Mouse (Mus musculus): ENCODE data around the gene Ecm2. TPM values are rescaled to one million over a fixed set of nuclear protein-coding genes. Genes with fewer than 3 reads are reported as not detected.
A peak's percentile ranks its signal among the peaks of the same experiment; 100 is the strongest.

The Ecm2 gene
- total RNA-seq (2014; fragmentation: Nextera tagmentation), result 0.17 TPM in 1 of 2 replicates, not detected in the other
- total RNA-seq (2017), result 0.26 TPM in 1 of 2 replicates, not detected in the other

DNA sequence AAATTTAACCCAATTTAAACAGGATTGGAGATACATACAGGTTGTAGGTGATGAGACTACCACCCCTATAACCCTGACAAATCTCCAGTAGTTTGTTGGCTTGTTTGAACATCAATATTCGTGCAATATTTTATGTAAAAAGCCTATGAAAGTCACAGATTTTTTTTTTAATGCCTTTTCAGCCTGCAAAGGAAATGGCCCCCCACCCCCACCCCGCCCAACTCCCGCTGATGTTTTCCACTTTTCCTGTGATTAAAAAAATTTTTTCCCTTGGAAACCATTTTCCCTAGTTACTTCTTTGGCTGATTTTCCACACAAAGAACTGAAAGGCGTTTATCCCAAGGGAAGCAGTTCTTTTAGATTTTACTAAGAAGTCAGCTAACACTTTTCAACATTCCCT, at the start of gene Ecm2:
Gene Ecm2 (plus strand): TSS at position 301 of the 400 bp plus-strand sequence.
- no peak for ATAC-seq (replicated peaks; ENCODE audit: poor library complexity, severe bottlenecking)

DNA sequence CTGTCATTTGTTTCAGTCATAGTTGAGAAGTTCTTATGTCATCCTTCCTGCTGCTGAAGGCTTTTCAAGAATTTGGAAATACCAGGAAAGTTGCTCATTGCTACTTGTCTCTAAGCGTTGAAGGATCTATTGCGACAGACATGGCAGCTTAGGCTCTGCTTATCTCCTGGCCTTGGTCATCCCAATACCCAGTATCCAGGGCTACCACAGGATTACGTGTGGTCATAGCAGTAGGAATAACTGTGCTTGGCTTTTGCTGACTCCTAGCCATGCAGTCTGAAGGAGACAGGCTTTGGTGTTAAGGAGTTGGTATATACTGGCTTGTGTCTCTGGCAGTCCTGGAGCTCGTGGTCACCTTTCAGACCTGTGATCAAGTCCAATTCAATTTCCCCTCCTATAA, 44.3 kb upstream of the Ecm2 start:
- peak; percentile 30; the same call in 1 of the 2 replicates for ATAC-seq (replicated peaks; ENCODE audit: poor library complexity, severe bottlenecking)

DNA sequence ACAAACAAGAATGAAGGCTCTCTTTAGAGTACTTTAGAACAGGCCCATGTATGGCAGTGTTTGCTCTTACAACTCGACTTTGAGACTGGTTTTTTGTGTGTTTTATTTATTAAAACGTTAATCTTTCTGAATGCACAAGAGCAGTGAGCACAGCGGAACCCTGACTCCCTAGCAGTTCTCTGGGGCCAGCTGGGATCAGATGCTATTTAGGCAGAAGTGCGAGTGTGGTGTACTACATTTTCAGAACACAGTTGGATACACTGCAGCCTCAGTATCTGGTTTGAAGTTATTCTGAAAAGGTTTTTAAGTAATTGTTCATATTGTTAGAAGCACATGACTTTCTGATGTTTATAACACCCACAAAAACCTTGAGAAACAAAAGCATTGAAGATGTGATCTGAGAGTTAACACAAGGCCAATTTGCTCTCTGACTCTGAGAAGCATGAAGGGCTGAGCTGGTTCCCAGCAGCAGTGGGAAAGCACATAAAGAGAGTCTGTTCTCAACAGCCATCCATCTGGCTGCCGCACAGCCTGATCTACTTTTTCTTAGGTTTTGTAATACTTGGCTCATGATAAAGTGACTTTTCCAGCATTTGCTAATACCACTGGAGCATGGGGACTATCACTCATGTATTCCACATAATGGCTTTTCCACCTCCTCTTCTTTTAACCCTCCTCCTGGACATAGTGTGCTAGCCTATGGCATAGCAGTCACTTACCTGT, 43.8 kb upstream of the Ecm2 start:
- ATAC-seq (replicated peaks; ENCODE audit: poor library complexity, severe bottlenecking), result no peak

DNA sequence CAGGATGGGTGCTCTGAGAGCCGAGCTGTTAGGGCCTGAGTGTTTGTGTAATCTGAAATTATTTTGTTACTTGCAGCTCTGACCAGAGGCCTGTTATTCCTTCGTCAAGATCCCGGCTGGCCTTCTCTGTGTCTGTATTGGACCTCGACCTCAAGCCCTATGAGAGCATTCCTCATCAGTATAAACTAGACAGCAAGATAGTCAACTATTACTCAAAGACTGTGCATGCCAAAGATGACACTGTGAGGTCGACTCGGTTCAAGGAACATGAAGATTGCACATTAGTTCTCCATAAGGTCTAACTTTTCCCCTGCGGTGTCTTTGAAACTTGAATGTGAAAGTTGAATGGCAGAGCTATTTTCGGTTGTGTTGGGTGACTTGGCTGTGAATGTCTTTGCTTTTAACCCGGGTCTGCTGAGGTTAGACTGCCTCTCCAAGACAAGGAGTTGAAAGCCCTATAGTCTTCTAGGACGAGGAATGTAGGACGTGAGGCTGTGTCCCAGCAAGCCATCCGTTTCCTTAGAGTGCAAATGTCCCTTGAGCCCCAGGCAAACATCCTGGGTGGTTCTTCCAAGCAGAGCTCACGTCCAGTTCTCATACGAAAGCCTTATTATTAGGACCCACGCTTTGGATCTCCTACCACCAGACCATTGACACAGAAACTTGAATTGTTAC, 43.0 kb upstream of the Ecm2 start:
- no peak for ATAC-seq (replicated peaks; ENCODE audit: poor library complexity, severe bottlenecking)

DNA sequence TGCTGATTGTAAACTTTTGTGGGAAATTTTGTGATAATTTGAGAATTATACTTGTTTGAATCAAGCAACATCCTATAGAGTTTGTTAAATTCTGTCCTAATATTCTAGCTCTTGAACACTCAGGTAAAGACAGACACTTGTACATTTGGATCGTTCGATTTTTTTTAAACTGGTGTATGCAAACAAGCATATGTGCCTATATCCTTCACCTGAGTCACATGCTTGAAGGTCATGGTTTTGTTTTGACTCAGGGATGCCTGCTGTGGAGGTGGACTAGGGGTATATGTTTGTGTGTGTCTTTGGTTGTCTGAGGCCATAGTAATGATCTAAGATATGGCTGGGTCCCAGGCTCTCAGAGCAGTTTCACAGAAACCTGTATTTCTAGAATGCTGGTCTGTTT, 41.7 kb upstream of the Ecm2 start:
- no peak for ATAC-seq (replicated peaks; ENCODE audit: poor library complexity, severe bottlenecking)

DNA sequence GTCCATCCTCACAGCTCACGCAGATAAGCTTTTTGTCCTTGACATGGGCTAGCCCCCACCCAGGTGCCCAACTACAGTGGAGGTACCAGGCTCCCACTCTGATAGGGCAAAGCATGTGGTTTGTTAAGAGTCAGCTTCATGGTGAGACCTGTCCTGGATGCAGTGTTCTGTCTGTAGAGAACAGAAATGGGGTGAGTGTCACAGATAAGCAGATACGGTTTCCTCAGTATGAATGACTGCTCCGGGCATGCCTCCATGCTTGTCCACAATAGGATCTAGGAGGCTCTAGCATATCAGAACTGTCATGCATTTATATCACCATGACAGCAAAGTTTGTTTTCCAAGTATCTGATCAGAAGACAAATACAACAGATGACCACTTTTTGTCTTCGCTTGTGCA, 38.7 kb upstream of the Ecm2 start:
- no peak for ATAC-seq (replicated peaks; ENCODE audit: poor library complexity, severe bottlenecking)

DNA sequence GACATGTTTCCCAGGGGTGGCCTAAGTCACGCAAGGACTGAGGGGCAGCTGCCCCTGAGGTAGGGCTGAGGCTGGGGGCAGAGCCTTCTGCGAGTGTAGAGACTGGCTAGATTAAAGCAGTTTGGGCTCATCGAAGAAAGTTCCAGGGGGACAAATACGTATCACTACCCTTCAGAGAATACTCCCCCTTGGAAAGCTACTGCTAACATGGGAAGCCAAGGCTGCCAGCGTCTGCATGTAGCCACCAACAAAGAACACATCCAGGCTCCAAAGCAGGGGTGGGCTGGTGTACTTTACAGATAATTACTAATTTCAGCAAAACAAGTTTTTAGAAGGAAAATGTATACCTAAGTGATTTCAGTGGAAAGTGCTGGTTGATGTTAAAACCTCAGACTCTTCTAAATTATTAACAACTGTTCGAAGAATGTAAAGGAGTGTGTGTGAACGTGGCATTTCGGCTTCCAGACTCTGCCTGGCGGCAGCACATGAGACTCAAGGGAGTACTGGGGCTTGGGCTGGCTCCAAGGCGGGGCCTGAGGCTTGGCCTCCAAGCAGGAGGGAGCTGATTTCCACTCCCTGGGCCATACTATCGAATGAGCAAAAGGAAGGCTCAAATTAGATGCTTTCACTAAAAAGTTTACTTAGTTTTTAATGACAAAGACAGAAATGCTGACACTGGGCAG, 38.1 kb upstream of the Ecm2 start:
- ATAC-seq (replicated peaks; ENCODE audit: poor library complexity, severe bottlenecking), result no peak

DNA sequence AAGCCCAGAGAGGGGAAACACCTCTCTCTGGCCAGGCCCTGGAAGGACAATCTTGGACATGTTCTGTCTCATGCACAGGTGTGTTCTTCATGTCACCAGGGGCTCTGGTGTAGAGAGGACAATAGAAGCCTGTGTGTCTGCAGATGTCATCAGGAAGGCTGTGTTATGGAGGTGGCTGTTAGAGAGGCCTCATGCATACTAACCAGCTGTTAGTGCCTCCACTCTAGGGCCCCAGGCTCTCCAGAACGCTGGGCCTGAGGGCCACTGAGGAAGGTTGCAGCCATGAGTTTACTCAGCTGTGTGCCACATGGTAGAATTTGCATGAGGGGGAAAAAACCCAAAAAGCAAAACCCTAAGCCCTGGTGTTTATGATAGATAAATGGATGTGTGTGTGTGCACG, 37.0 kb upstream of the Ecm2 start:
- ATAC-seq (replicated peaks; ENCODE audit: poor library complexity, severe bottlenecking), result no peak

DNA sequence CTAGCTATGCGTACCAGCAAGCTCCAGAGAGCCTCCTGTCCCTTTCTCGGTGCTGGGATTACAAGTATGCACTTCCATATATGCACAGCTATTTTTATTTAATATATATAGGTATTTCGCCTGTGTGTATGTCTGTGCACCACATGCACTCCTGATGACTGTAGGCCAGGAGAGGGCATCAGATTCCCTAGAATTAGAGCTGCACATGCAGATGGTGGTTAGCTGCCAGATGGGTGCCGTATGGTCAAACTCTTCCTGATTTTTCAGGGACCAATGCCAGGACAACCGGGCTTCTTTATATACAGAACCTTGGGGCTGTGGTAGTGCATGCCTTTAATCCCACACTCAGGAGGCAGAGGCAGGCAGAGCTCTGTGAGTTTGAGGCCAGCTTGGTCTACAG, 35.6 kb upstream of the Ecm2 start:
- ATAC-seq (replicated peaks; ENCODE audit: poor library complexity, severe bottlenecking), result no peak

DNA sequence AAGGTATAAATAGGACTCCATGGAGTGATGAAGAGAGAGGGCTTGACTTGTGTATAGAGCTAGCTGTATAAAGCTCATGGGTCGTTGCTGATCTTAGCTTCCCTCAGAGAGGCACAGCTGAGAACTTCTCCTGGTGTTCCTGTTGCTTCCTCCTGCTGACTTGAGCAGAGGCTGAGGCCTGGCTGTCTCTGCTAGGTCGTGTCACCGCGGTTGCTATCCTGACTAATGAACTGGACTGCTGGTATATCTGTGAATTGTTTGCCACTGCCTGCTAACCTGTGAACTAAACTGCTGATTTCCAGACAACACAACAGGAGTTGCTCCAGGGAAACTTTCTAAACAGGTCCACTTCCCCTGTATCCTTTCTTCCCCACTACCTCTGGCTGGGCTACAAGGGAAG, 34.3 kb upstream of the Ecm2 start:
- ATAC-seq (replicated peaks; ENCODE audit: poor library complexity, severe bottlenecking), result no peak

DNA sequence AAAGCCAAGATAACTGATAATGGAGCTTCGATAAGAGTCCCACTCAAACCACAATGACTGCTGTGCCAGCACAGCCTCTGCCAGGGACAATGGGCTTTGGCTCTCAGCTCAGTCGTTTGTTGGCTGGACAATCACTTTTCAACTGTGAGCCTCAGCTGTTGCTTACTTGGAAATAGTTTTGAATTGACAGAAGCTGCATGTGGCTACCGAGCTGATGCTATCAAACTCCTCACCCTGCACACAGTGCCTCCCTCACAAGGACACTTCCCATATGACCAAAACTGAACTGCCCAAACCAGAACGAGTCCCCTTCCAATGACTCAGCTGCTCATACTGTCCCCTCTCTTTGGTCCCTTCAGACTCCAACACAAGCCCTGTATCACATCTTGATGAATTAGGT, 33.8 kb upstream of the Ecm2 start:
- no peak for ATAC-seq (replicated peaks; ENCODE audit: poor library complexity, severe bottlenecking)

DNA sequence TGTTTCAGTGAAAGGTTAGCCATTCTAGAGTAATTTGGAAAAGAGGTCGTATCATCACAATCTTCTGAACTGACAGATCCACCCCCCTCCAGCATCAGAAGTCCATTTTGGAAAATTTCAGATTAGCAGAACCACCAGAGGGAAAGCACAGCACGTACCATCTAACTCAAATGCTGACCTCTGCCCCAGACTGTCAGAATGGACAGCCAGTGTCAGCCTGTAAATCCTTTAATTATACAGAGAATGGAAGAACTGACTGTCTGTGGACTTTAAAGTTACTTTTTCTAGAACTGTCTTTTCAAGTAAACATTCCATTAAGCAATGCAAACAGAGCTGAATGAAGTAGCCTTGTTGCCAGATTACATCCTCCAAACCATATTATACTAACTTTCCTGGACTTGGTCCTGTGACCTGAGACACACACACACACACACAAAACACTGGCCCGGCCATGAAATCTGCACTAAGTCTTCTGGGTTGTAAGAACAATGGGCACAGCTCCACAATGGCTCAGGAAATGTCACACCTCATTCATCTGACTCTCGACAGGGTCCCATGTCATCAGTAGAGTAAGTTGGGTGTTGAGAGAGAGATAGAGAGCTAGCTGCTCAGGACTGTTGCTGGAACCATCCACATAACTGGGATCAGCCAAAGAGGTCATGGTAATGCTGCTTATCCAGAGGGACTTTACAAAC, 32.5 kb upstream of the Ecm2 start:
- no peak for ATAC-seq (replicated peaks; ENCODE audit: poor library complexity, severe bottlenecking)

DNA sequence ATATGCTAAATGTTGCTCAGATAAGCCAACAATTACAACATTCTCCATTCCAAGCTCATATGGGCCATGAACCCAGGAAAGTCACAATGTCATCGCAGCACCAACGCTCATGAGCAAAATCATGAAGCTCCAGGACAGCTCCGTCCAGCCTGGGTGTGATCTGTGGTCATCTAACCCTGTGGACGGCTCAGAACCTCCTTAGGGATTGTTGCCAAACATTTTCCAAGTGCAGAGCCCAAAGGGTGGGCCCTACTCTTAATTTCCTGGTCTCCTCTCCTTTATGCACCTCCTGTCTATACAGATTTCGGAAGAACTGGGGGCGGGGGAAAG, 32.0 kb upstream of the Ecm2 start:
- ATAC-seq (replicated peaks; ENCODE audit: poor library complexity, severe bottlenecking), result no peak

DNA sequence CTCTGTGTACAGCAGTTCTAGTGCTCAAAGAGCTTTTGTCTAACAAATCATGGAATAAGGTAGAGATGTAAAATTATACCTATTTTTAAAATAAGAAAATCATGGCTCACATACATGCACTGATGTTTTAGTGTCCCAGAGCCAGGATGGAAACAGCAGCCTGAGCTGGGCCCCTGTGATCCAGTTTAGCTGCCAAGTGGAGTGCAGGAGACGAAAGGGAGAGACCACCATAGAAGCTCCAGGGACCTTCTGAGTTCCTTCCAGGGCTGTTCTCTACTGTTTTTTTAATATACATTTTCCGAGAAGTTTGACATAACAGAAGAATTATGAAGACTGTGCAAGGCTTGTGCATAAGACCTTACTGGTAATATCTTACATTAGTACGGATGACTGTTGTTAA, 26.7 kb upstream of the Ecm2 start:
- ATAC-seq (replicated peaks; ENCODE audit: poor library complexity, severe bottlenecking), result no peak

DNA sequence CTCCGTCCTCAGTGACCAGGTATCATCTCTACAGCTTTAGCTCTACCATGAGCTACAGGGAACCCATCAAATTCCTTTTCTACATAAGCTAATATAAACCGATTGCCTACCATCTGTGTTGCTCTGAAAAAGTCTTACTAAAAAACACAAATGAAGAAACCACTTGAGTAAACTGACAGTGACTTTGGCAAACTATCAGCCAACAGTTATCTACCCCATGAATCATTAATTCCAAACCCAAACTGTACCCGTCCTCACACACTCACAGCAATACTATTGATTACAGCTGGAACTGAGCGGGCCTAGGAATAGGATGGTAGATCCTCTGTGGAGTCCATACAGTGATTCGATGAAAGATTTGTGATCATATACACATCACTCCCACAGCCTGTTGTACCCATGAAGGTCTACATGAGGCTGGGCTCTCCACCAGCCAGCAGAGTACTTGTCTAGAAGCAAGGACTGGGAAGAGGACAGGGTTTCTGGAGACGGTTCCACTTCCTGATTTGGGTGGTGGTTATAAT, 25.7 kb upstream of the Ecm2 start:
- ATAC-seq (replicated peaks; ENCODE audit: poor library complexity, severe bottlenecking), result no peak

DNA sequence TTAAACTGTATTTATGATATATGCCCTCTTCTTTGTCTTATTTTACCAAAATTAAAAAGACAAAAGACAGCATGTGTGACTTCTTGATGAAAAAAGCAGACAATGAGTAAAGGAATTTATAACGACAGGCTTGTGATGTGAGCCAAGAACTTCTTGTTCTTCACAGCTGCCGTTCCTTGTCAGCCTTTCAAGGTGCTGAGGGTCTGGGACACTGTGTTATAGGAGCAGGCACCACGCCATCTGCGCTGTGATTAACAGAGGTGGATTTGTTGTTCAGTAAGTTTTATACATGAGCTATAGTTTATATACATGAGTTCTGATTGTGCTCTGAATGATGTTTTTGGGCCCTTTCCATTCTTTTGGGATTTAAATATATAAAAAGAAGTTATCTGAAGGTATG, 25.2 kb upstream of the Ecm2 start:
- no peak for ATAC-seq (replicated peaks; ENCODE audit: poor library complexity, severe bottlenecking)

DNA sequence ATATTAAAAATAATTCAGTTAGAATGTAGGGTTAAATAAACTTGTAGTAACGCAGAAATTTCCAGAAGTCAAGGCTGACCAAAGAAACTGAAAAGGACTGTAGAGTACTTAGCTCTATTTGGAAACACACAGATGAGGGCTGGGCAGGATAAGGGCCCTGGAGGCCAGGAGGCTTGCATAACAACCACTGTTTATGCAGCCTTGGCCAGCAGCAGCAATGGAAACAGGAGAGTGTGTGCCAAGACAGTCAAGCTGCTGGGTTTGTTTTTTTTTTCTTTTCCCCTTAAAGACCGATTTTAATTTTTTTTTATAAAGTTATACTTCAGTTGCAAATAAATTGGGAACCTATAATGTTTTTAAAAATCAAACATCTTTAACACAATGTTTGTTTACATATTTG, 24.6 kb upstream of the Ecm2 start:
- no peak for ATAC-seq (replicated peaks; ENCODE audit: poor library complexity, severe bottlenecking)

DNA sequence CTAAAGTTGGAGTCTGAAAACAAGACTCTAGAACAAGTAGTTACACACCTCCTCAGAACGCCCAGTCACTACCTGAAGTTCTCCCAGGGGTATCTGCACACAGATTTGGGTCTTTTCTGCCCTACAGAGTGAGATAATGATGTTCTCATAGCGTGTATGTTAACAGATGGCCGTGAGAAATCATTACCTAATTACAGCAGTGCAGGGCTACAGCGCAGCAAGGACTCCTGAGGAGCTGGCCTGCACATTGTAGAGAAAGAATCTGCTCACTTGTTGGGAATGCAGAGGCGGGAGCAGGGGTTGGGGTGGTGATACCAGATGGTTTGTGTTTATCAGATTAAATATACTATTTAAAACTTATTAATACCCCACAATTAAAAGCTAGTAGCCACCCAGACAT, 24.1 kb upstream of the Ecm2 start:
- no peak for ATAC-seq (replicated peaks; ENCODE audit: poor library complexity, severe bottlenecking)

DNA sequence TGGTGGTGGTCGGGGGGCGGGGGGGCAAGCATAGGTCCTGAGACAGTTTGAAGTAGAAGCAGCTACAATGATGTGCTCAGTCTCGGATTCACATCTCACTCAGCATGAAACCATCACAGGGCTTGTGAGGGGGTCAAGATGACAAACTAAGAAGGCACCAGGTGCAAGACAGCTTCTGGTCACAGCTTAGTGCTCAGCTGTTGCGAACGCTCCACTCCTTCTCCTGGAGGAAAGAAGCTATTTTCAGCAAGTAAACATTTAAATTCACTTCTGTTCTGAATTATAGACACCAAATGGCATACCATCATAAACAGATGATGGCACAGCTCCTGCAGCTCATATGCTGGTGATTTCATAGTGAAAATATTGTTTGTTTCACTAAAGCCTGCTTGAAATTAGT, 19.2 kb upstream of the Ecm2 start:
- ATAC-seq (replicated peaks; ENCODE audit: poor library complexity, severe bottlenecking), result no peak

DNA sequence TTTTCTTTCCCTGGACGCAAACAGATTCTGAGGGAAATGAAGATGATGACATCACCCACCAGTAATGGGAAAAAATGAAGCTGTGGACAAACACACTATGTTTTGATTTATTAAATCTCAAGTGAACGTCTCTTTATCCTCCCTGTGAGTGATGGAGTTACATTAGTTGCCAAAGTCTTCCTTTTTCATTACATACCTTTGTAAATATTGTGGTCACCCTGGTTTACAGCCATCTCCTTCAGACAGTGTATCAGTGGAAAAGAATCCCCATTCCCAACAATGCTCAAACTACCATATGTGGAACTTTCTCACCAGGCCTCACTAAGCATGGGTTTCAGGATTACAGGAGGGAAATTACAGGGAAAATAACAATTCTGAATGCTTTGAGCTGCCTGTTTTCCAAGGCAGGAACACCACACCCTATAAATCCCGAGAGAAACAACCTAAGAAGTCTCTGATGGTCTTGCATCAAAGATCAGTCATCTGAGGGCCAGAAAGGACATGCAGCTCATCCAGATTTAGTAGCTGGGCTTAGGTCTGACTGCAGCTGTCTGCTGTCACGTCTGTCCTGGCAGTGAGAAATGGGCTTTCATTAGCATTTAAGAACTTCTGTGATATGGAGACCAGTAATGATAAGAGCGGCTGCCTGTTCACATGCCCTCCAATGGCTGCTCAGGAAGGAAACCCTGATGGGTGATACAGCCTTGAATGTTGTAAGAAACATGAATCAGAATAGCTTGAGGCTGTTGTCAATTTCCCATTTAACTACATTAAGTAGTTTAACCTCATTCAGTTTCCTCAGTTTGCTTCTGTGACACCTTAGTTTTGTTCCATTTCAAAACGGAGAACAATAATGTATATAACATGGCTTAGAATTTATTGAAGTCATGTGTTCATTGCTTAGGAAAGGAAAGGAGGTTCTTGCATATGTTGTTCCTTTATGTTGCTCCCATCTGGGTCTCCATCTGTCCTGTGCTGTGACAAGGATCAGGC, 11.9 kb upstream of the Ecm2 start, which contains the start of gene Tes3-ps:
Gene Tes3-ps (plus strand): TSS at position 943 of the 993 bp plus-strand sequence.
- no peak for ATAC-seq (replicated peaks; ENCODE audit: poor library complexity, severe bottlenecking)
